Mouse (Mus musculus): ENCODE measurements around the gene Zfp329. TPM values are rescaled to one million over a fixed set of nuclear protein-coding genes. Genes with fewer than 3 reads are reported as not detected.

The Zfp329 gene
- polyA plus RNA-seq, 2 experiments from 2014 or later: 16.8 to 20.2 TPM

Other genes starting within 250 kb of the Zfp329 start
- under 1 TPM; 0.04 to 0.09 TPM for gene Vmn2r53, start 210.1 kb downstream of the Zfp329 start, polyA plus RNA-seq (2017; shearing (Covaris generic))
- not detected for gene Vmn2r54, start 178.5 kb downstream of the Zfp329 start, polyA plus RNA-seq (2017; shearing (Covaris generic))
- not detected for gene Vmn2r55, start 133.9 kb downstream of the Zfp329 start, polyA plus RNA-seq (2017; shearing (Covaris generic))
- under 1 TPM; 0.08 to 0.12 TPM for gene Vmn2r56, start 83.9 kb downstream of the Zfp329 start, polyA plus RNA-seq (2017; shearing (Covaris generic))
- gene Zscan18, start 15.2 kb downstream of the Zfp329 start, polyA plus RNA-seq (2017; shearing (Covaris generic)): under 1 TPM; 0.25 to 0.29 TPM
- gene Zfp110, start 15.9 kb upstream of the Zfp329 start, polyA plus RNA-seq (2017; shearing (Covaris generic)): 10 to 100 TPM; 56.1 to 72.2 TPM
- 1 to 10 TPM in 1 of 2 experiments, under 1 TPM in 1; 0.84 to 2.4 TPM for gene Zfp128, start 62.3 kb upstream of the Zfp329 start, polyA plus RNA-seq (2017; shearing (Covaris generic))
- gene Zscan22, start 79.0 kb upstream of the Zfp329 start, polyA plus RNA-seq (2017; shearing (Covaris generic)): 10 to 100 TPM in 1 of 2 experiments, 1 to 10 TPM in 1; 6.6 to 10.9 TPM
- gene Rps5, start 103.4 kb upstream of the Zfp329 start, polyA plus RNA-seq (2017; shearing (Covaris generic)): 1,000 to 10,000 TPM; 2,813 to 3,009 TPM
- not detected for gene Rnf225, start 108.6 kb upstream of the Zfp329 start, polyA plus RNA-seq (2017; shearing (Covaris generic))
- gene Zfp324, start 147.0 kb upstream of the Zfp329 start, polyA plus RNA-seq (2017; shearing (Covaris generic)): 1 to 10 TPM; 2.4 to 3.4 TPM
- gene Zfp446, start 159.0 kb upstream of the Zfp329 start, polyA plus RNA-seq (2017; shearing (Covaris generic)): 1 to 10 TPM; 2.6 to 3.3 TPM
- under 1 TPM in 1 of 2 experiments, not detected in 1; 0.29 TPM for gene Slc27a5, start 179.3 kb upstream of the Zfp329 start, polyA plus RNA-seq (2017; shearing (Covaris generic))
- 10 to 100 TPM; 45.5 to 59.4 TPM for gene Trim28, start 180.3 kb upstream of the Zfp329 start, polyA plus RNA-seq (2017; shearing (Covaris generic))
- gene Zbtb45, start 191.2 kb upstream of the Zfp329 start, polyA plus RNA-seq (2017; shearing (Covaris generic)): 1 to 10 TPM; 4.6 to 7.0 TPM
- 100 to 1,000 TPM; 300 to 349 TPM for gene Chmp2a, start 215.9 kb upstream of the Zfp329 start, polyA plus RNA-seq (2017; shearing (Covaris generic))
- gene Ube2m, start 219.4 kb upstream of the Zfp329 start, polyA plus RNA-seq (2017; shearing (Covaris generic)): 10 to 100 TPM; 15.3 to 16.9 TPM
- gene Mzf1, start 235.9 kb upstream of the Zfp329 start, polyA plus RNA-seq (2017; shearing (Covaris generic)): under 1 TPM; 0.45 to 0.46 TPM